Mouse (Mus musculus): ENCODE measurements at regions not wholly inside any gene's neighbourhood (a gene's known extent, or its start where the extent isn't known, plus 50 kb on each side); places are given as distances from the start of the nearest gene placed in this dataset.

DNA sequence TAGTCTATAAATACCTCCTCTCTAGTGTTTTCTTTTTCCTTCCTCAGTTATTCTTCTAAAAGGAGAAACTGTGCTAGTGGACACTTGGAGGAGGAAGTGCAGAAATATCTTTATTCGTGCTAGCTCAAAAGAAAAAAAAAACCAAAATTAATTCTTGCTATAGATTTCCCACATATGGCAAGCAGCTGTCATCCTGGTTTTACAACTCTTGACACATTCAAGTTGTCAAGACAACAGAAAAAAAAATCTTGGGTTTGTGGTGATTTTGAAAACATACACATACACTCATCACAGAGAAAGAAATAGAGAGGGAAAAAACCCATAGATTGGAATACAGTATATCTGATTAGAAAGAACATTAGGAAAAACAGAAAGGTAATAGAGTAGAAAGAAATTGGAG, 352.8 kb upstream of the Slco3a1 start:
- no peak for DNase-seq (ENCODE audit: inconsistent ontology term)

- DNase-seq (ENCODE audit: inconsistent ontology term): no peak
Observed at GRCm38 (mm10) chr7:74877466-74877865, 322.9 kb upstream of the Slco3a1 start.

GRCm38 (mm10) chr7:74876667-74877066, 322.1 kb upstream of the Slco3a1 start:
- no peak for DNase-seq (ENCODE audit: inconsistent ontology term)

DNA sequence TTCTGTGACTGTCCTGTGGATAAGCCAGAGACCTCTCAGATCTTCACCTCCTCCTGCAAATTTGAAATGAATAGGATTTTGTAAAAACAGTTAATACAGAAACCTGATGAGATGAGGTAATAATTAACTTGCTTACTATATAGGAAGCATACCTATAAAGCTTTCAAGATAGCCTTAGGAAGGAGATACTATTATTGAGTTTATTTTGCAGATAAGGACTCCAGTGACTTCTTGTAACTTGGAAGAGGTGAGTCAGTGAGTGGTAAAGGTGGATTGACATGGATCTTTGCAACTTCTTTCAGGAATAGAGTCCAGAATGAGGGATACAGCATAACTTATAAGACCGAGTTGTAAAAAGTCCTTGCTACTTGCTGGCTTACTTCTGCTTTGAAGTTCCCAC, 315.7 kb upstream of the Slco3a1 start:
- DNase-seq (ENCODE audit: inconsistent ontology term): no peak

DNA sequence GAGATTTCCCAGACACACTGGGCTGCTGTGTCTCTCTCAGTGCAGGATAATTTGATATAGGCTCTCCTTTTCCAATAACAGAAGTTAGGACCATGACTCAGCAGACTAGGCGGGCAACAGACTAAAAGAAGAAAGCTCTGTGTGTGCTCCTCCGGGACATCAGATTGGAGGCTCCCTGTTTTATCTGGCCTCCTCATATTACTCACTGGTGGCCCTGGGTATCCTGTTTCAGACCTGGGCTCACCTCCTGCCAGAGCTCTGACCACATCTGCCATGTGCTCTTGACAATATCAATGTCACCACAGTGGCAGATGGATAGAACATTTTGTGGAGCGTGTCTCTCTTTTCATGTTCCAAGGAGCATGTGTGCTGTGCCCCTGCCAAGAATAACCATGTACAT, 308.1 kb upstream of the Slco3a1 start:
- DNase-seq (ENCODE audit: inconsistent ontology term): peak; percentile 5

- DNase-seq (ENCODE audit: inconsistent ontology term): no peak
Observed at GRCm38 (mm10) chr7:74844306-74844929, 289.8 kb upstream of the Slco3a1 start.

DNA sequence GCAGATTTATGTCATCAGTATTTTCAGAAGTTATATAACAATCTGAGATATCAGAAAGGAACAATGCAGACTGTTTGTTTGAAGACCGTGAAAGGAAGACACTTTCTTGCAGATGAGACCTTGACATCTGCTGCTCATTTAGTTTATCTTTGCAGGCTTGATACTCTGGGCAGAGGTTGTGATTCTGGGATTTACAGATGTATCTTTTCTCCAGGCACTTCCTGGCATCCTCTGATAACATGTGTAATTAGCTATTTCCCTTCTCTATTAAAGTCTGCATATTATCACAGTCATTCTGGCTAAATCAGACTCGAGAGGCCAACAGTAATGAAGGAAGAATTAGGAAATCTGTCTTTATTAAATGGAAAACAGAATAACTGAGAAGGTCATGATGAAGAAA, 268.7 kb upstream of the Slco3a1 start:
- DNase-seq (ENCODE audit: inconsistent ontology term): no peak

DNA sequence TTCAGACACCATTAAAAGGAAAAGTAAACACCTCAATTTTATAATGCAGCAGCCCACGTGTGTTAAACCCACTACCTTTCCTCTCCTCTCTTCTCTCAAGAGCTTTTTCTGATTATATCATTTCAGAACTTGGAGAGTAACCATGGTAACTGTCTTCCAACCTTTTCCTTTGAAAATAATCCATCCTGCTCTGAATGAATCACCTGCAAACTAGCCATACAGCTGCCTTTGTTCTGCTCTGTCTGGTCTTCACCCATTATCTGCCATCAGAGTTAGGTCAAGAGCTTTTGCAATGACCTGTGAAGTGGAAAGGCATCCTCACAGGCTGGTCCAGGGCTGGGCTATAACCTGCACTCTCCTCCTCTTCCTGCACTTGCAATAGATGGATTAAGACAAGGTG, 238.7 kb upstream of the Slco3a1 start:
- DNase-seq (ENCODE audit: inconsistent ontology term): peak; percentile 19

DNA sequence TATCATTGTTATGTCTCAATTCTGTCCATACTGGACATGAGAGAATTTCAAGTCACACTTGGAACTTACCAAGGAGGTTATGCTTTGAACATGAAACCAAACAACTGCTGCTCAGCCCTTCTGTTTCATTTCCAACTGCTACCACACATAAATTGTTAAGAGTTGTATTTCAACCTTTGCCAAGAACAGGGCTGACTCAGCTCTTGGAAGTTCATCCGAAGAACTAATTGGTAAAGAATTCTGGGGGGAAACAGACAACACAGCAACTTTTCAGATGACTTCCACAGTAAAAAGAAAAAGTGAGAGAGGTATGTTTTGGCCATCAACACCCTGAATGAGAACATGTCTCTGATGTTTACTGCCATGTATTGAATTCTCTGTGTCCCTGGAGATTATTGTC, 234.1 kb upstream of the Slco3a1 start:
- DNase-seq (ENCODE audit: inconsistent ontology term): peak; percentile 81

DNA sequence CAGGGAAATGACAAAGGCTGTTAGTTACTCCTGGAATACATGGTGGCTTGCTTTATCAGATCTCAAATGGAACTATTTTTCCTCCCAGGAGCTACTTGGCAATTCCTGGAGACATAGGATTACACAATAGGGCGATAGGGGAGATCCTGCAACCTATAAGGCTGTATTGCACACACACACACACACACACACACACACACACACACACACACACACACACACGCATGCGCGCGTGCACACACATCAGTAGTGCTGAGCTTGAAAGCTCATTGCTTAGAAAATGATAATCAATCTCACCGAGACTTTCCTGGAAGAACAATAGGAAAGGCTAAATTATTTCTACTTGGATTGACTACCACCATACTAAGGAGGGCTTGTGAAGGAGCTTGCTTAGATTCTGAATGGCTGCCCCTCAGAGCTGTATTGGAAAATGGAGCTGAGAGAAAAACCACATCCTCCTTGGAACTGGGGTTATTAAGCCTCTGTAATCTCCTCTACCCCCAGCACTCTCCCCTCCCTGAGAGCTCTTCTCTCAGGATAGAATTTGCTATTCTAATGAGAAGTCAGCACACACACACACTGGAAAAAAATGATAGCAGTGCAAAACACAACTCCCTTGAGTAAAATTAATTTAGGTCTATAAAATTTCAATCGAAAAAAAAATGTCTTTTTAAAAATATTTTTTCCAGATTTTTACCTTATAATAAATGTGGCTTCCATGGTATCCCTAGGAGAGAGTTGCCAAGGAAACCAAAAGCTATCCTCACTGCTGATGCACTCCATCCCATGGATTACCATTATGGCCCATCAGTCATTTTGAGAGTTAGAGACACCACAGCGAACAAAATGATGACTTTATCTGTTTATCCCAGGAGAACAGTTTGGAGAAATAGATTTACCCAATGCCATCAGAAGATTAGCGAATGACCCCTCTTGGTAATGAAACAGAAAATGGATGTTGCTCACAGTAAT, 217.1 kb upstream of the Slco3a1 start:
- no peak for DNase-seq (ENCODE audit: inconsistent ontology term)

GRCm38 (mm10) chr7:74766550-74766949, 212.0 kb upstream of the Slco3a1 start:
- DNase-seq (ENCODE audit: inconsistent ontology term): peak; percentile 50

DNA sequence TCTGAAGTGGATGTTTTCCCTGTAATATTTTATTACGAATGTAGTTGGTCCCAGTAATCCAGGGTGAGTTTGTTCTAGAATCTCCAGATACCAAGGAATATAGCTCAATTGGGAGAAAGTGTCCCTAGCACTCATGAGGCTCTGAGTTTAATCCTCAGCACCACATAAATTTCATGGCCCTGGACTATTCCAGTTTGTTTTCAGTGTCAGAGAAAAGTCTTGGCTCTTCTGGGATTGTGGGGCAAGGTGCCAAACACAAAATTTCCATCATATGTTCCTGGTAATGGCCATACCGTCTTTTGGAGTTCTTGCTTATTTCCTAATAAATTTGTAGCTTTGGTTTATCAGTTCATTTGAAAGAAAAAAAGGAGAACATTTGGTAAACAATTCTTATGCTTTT, 202.9 kb upstream of the Slco3a1 start:
- DNase-seq (ENCODE audit: inconsistent ontology term): no peak

DNA sequence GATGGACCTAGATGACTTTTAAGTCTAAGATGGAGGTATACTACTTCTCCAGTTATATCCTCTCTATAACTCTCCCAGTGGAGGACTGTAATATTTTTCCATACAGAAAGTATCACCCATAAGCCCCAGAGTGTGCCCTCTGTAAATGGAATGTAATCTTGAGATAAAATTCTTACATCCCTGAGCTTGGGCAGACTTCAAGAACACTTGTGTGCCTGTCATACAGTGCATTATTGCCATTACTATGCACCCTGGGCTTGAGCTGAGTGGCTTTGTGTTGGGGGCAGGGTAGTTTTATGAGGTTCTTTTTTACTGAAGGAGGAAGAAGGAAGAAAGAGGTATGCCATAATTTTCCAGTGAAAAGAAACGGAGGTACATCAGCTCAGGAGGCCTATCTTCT, 193.1 kb upstream of the Slco3a1 start:
- DNase-seq (ENCODE audit: inconsistent ontology term): no peak

DNA sequence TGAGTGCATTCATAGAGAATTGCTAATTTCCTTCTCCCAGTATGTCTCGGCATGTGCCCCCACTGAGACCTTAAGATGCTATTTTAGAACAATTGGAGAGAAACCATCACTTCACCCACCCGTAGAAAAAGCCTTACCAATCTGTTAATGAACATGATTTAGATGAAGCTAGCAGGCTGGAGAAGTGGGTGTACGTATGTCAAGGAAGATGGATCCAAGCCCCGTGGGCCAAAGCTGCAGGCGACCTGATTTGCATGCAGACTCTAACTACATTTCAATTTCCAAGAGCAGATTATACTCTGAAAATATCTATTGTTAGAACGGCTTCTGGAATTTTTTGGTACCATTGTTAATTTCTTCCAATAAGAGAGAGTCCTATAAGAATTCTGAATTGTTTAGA, 180.4 kb upstream of the Slco3a1 start:
- DNase-seq (ENCODE audit: inconsistent ontology term): no peak

- no peak for DNase-seq (ENCODE audit: inconsistent ontology term)
Observed at GRCm38 (mm10) chr7:74726324-74726991, 171.9 kb upstream of the Slco3a1 start.

DNA sequence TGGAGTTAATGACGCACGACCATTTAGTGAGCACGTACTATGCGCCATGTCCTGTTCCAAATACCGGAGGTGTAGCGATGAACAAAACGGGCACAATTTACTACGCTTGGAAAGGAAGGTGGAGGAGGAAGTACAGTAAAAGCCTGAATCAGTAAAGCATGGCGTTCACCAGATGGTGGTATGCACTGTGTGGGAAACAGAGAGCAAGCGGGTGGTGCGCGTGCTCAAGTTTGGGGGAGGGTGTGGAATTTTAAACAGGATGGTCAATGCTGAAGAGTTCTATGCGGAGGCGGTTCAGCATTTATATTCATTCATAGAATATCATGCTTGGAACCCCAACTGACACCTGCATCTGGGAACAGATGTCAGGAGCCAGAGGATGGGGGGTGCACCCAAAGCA, 164.7 kb upstream of the Slco3a1 start:
- DNase-seq (ENCODE audit: inconsistent ontology term): no peak

- DNase-seq (ENCODE audit: inconsistent ontology term): no peak
Observed at GRCm38 (mm10) chr7:74709993-74710581, 155.5 kb upstream of the Slco3a1 start.

DNA sequence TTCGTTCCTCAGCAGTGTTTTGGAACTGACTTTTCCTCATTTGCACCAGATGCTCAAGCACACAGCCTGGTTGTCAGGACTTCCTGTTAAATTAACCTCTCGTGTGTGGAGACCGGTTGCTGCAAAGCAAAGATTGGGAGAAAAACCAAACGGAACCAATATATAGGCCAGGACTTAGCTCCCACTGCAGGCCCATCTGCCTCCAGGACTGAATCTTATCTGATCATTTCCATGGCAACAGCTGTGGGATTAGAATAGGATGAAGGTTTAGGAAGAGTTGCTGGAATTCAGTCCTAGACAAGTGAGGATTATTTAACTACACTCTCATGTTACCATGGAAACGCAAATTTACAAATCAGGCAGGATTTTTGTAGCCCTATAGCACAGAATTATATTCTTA, 154.4 kb upstream of the Slco3a1 start:
- no peak for DNase-seq (ENCODE audit: inconsistent ontology term)

DNA sequence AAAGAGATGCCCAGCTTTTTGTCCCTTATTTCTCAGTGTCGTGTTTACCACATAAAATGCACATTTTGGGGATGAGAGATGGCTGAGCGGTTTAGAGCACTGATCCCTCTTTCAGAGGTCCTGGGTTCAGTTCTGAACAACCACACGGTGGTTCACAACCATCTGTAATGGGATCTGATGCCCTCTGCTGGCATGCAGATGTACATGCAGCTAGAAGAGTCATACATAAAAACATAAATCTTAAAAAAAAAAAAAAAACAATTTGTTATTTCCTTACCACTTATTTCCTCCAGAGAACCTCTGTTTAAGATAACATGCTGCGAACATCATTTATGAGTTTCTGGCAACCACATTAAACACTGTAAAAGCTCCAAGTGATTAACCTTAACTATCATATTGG, 149.0 kb upstream of the Slco3a1 start:
- DNase-seq (ENCODE audit: inconsistent ontology term): no peak

GRCm38 (mm10) chr7:74697794-74698354, 143.3 kb upstream of the Slco3a1 start:
- DNase-seq (ENCODE audit: inconsistent ontology term): no peak

DNA sequence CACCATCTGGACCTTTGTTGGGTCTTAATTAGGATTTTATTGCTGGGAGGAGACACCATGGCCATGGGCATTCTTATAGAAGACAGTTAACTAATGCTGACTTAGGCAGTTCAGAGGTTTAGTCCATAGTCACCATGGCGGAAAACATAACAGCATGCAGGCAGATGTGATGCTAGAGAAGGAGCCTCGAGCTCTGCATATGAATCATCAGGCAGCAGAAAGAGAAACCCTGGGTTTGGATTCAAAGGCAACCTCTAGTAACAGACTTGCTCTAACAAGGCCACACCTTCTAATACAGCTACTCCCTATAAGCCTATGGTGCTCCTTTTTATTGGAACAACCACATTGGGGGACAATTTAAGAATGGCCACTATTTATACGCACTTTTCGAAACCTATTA, 141.7 kb upstream of the Slco3a1 start:
- no peak for DNase-seq (ENCODE audit: inconsistent ontology term)

DNA sequence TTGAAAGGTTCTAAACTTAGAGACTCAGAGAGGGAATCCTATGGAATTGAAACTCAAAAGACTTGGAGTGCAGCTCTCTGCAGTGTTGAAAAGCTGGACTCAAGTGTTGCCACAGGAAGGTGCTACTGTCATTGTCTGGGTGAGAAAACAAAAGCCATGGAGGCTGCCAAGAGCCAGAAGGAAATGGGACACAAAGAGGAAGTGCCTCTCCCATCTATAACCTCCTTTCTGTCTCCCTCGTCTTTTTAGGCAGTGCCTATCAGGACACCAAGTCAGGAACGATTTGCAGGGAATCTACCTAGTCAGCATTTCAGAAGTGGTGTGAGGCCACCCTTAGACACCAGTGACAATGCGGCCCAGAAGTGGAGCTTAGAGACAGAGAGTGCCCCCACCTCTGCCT, 138.5 kb upstream of the Slco3a1 start:
- DNase-seq (ENCODE audit: inconsistent ontology term): no peak
